Mouse (Mus musculus): ENCODE results near the gene Olfr1180.

GRCm38 (mm10) chr2:88406353-88406752 is 12.6 kb downstream of the Olfr1180 start, which contains the start of gene Olfr1179:
- TF ChIP-seq EP300 (IDR thresholded peaks at IDR 0.05; ENCODE audit: low read depth) (no peak), CTCF (IDR thresholded peaks at IDR 0.05; ENCODE audit: low read depth) (no peak)
